Mouse (Mus musculus): Measurements from ENCODE around the gene Rspo1.

DNA sequence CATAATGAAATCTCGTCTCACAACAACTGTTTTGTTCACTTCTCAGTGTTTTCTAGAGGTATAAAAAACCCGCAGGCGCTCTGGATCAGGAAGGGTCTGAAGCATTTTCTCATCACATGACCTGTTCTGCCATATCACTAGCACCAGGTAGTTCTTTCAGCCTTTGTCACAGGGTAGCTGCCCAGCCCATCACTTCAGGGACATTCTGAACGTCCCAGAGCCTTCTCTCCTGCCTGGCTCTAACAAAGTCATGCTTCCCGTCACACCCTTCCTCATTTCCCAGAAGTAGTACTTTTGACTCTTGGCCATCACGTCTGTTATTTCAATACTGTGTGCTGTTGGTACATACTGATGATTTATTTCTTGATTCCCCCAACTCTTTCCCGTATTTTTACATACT, 58.2 kb downstream of the Rspo1 start:
- TF ChIP-seq CTCF (IDR thresholded peaks at IDR 0.05; ENCODE audit: control insufficient read depth, insufficient read depth, insufficient read length) (no peak), FOSL1 (IDR thresholded peaks at IDR 0.05; ENCODE audit: insufficient read depth, low read length, poor library complexity, severe bottlenecking) (no peak), MYOG (IDR thresholded peaks at IDR 0.05; ENCODE audit: control insufficient read depth, extremely low read depth, insufficient read length) (no peak), MAX (IDR thresholded peaks at IDR 0.05) (no peak), USF1 (IDR thresholded peaks at IDR 0.05; ENCODE audit: low read depth) (no peak), CEBPB (IDR thresholded peaks at IDR 0.05; ENCODE audit: low read depth) (no peak)

Data from C2C12 (cell line).